Mouse (Mus musculus) cerebellum, adult 2 months (tissue): ENCODE measurements at regions not wholly inside any gene's neighbourhood (a gene's known extent, or its start where the extent isn't known, plus 50 kb on each side); places are given as distances from the start of the nearest gene placed in this dataset.

Experiments used
- DNase-seq, 2 experiments: peaks; one replicate each; pipeline ENCODE4 v3.0.0; 2021
- H3K27ac ChIP-seq: fragments of 200-500 bp; 2 replicates; pipeline ENCODE4 v1.5.1; 2012; ENCODE audit warnings: low read length, control low read depth, inconsistent platforms; ENCODE audit not compliant: insufficient read depth
- H3K27me3 ChIP-seq: fragments of 200-500 bp; 2 replicates; pipeline ENCODE4 v1.6.1; 2012; ENCODE audit warnings: inconsistent platforms, mild to moderate bottlenecking, low read length, moderate library complexity; ENCODE audit not compliant: control insufficient read depth, insufficient read depth
- H3K4me1 ChIP-seq: fragments of 200-500 bp; 2 replicates; pipeline ENCODE4 v1.6.1; 2011; ENCODE audit warnings: low read length; ENCODE audit not compliant: control insufficient read depth, insufficient read depth
- H3K4me3 ChIP-seq: fragments of 200-500 bp; replicated peaks from 2 replicates; pipeline ENCODE3; 2011; ENCODE audit warnings: mild to moderate bottlenecking, low read depth, low read length, control low read depth; ENCODE audit not compliant: insufficient read depth
- CTCF ChIP-seq: fragments of 200-500 bp; IDR thresholded peaks from 2 replicates; pipeline ENCODE4 v1.5.1; 2011; ENCODE audit warnings: low read depth, mild to moderate bottlenecking, control low read depth, low read length, moderate library complexity, borderline replicate concordance; ENCODE audit not compliant: insufficient read depth
- POLR2A ChIP-seq: fragments of 200-500 bp; IDR thresholded peaks from 2 replicates; pipeline ENCODE4 v1.6.1; 2011; ENCODE audit warnings: low read length, control low read depth, borderline replicate concordance; ENCODE audit not compliant: insufficient read depth
- WGBS: fragments of 180-500 bp; shearing (Covaris S2); methylation state at CpG from one replicate; pipeline ENCODE4 v1.1.7; 2018; 5-methylcytosine and 5-hydroxymethylcytosine counted together

DNA sequence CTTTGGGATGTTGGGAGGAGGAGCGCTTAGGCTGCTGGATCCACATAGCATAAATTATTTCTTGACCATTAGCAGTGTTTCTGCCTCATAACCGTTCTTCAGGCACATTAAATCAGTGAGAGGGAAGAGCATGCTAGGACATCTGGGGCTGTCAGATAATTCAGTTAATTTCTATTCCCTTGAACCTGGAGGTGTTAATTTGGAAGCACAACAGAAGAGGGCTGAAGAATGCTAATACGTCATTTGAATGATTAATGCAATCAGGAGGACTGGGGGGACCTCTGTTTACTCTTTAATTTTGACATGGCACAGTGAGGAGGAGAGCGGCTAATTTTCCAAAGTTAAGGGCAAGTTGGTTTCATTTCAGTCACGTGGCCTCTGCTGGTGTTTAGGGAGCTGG lies 294.8 kb downstream of the Bcl11a start:
- Histone ChIP-seq H3K4me3 (no peak overlapping the region), H3K4me1 (no peaks in the 10 kb centered on the region), H3K27me3 (no peaks in the 10 kb centered on the region; the same call in 1 of the 2 replicates), H3K27ac (no peak overlapping the region)
- WGBS: 84% methylated on average over 5 of the region's 5 CpGs
- TF ChIP-seq CTCF (no peak), POLR2A (no peak)
- no peak for DNase-seq

DNA sequence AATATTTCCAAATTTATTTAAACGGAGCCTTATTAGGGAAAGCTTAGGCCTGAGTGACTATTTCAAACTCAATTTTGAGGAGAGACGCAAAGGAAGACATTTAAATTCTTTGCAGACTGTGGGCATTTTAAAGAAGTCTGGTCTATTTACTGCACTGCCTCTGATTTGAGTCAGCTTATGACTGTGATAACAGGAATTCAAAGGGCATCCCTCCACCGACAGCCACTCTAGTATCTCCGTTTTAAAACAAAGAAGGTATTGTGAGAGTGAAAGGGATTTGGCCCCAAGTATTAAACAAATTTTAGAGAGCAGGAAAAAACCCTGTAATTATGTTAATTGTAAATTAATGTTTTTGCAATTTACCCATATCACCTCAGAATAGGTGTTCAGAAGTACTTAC lies 295.4 kb downstream of the Bcl11a start:
- Histone ChIP-seq H3K27me3 (no peaks in the 10 kb centered on the region; the same call in 1 of the 2 replicates), H3K27ac (no peak overlapping the region), H3K4me3 (no peak overlapping the region), H3K4me1 (no peaks in the 10 kb centered on the region)
- no peak for DNase-seq
- TF ChIP-seq POLR2A (no peak), CTCF (no peak)
- WGBS: 89% methylated on average over 4 of the region's 4 CpGs

- DNase-seq: no peak
- no peaks in the 10 kb centered on the region; the same call in 1 of the 2 replicates for H3K27me3 ChIP-seq
- TF ChIP-seq CTCF (no peak), POLR2A (no peak)
- no peak overlapping the region for H3K4me3 ChIP-seq
- 15% methylated on average over 2 of the region's 2 CpGs for WGBS
- no peaks in the 10 kb centered on the region for H3K4me1 ChIP-seq
- no peak overlapping the region for H3K27ac ChIP-seq
Observed at GRCm38 (mm10) chr11:24377530-24377929, 299.7 kb downstream of the Bcl11a start.

GRCm38 (mm10) chr11:24390578-24390977 lies 312.7 kb downstream of the Bcl11a start:
- no peaks in the 10 kb centered on the region for H3K27me3 ChIP-seq
- H3K4me1 ChIP-seq: no peaks in the 10 kb centered on the region
- H3K27ac ChIP-seq: no peak overlapping the region
- 19% methylated on average over 5 of the region's 5 CpGs for WGBS
- TF ChIP-seq CTCF: no peak
- TF ChIP-seq POLR2A: no peak
- H3K4me3 ChIP-seq: no peak overlapping the region
- DNase-seq: no peak

- Histone ChIP-seq H3K4me3 (no peak overlapping the region), H3K27ac (no peak overlapping the region), H3K27me3 (no peaks in the 10 kb centered on the region), H3K4me1 (no peaks in the 10 kb centered on the region)
- 74% methylated on average over 1 of the region's 1 CpGs for WGBS
- no peak for DNase-seq
- TF ChIP-seq CTCF: no peak
Observed at GRCm38 (mm10) chr11:24391385-24391784, 313.5 kb downstream of the Bcl11a start.

DNA sequence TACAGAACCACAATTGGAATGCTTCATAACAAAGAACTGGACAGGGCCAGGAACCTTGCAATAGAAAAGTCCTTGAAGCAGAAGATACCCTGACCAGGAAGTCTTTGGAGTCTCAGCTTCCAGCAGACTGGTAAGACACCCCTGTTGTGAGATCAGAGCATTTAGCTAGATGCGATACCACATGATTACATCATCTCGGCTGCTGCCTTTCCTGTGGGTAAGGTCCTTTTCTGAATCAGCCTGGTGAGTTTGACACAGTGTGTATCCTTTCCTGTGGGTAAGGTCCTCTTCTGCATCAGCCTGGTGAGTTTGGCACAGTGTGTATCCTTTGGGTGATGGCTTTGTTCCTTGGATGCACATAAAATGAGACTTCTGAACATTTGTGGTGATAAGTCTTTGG lies 317.6 kb downstream of the Bcl11a start:
- 88% methylated on average over 2 of the region's 2 CpGs for WGBS
- DNase-seq: no peak
- TF ChIP-seq POLR2A (no peak), CTCF (no peak)
- H3K4me1 ChIP-seq: no peaks in the 10 kb centered on the region
- no peak overlapping the region for H3K27ac ChIP-seq
- H3K4me3 ChIP-seq: no peak overlapping the region
- no peaks in the 10 kb centered on the region for H3K27me3 ChIP-seq

DNA sequence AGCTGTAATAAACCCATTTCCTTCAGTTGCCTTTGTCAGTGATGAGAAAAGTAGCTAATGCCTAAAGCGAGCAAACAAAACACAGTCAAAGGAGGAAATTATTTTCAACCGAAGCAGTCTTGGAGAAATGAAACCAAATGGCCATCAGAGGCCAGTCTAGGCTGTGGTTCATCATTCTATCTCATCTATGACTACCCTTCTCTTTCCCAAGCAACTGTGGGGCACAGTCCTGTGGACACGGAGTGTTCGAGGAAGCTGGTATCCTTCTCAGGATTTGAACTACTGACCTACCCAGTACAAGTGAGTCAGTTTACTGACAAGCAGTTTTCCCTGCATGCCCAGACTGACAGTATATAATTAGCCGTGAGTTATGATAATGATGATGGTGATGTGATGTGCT lies 319.1 kb downstream of the Bcl11a start:
- Histone ChIP-seq H3K4me1 (no peaks in the 10 kb centered on the region), H3K27ac (no peak overlapping the region), H3K27me3 (no peaks in the 10 kb centered on the region), H3K4me3 (no peak overlapping the region)
- TF ChIP-seq CTCF: no peak
- no peak for TF ChIP-seq POLR2A
- no peak for DNase-seq
- 90% methylated on average over 5 of the region's 5 CpGs for WGBS

GRCm38 (mm10) chr11:24397710-24398109 lies 319.9 kb downstream of the Bcl11a start:
- Histone ChIP-seq H3K4me3 (no peak overlapping the region), H3K4me1 (no peaks in the 10 kb centered on the region), H3K27me3 (no peaks in the 10 kb centered on the region), H3K27ac (no peak overlapping the region)
- no peak for DNase-seq
- no peak for TF ChIP-seq POLR2A
- TF ChIP-seq CTCF: no peak
- WGBS: 94% methylated on average over 1 of the region's 1 CpGs

- no peak overlapping the region for H3K4me3 ChIP-seq
- TF ChIP-seq POLR2A (no peak), CTCF (no peak)
- no peaks in the 10 kb centered on the region for H3K4me1 ChIP-seq
- 82% methylated on average over 3 of the region's 3 CpGs for WGBS
- DNase-seq: no peak
- H3K27me3 ChIP-seq: no peaks in the 10 kb centered on the region
- H3K27ac ChIP-seq: no peak overlapping the region
Observed at GRCm38 (mm10) chr11:24401151-24401550, 323.3 kb downstream of the Bcl11a start.
